Mouse (Mus musculus) MEL (cell line): ENCODE data around the gene Ppia. TPM values are rescaled to one million over a fixed set of nuclear protein-coding genes. Genes with fewer than 3 reads are reported as not detected.

Experiments used
- DNase-seq: peaks from one replicate; pipeline ENCODE4 v3.0.0; 2011; ENCODE audit warnings: low read depth, low spot score
- H3K27ac ChIP-seq: 2 replicates; pipeline ENCODE4 v1.5.1; 2012; ENCODE audit warnings: low read depth, mild to moderate bottlenecking, control low read depth, low read length, moderate library complexity; ENCODE audit not compliant: control insufficient read depth
- H3K27me3 ChIP-seq, 2 experiments: fragments of 150-350 bp in 1 of 2; sonication (generic) in 1 of 2; 2 replicates each; pipeline ENCODE4 v1.6.1; 2012; ENCODE audit warnings: low read length in 2 of 2, mild to moderate bottlenecking in 2 of 2, improper control_type of control experiment in 1 of 2, moderate library complexity in 1 of 2; ENCODE audit not compliant: insufficient read depth in 2 of 2, control insufficient read depth in 1 of 2
- H3K36me3 ChIP-seq, 2 experiments: 2 replicates each; pipeline ENCODE4 v1.6.1; 2012 to 2014; ENCODE audit warnings: low read length in 2 of 2, improper control_type of control experiment in 1 of 2, inconsistent platforms in 1 of 2, mild to moderate bottlenecking in 1 of 2; ENCODE audit not compliant: insufficient read depth in 2 of 2, control insufficient read depth in 1 of 2
- H3K4me1 ChIP-seq, 2 experiments: fragments of 150-350 bp in 1 of 2; sonication (generic) in 1 of 2; 2 replicates each; pipeline ENCODE4 v1.6.1; 2012; ENCODE audit warnings: low read length in 2 of 2, improper control_type of control experiment in 1 of 2, mild to moderate bottlenecking in 1 of 2; ENCODE audit not compliant: insufficient read depth in 2 of 2, control insufficient read depth in 1 of 2
- H3K4me3 ChIP-seq, 2 experiments: fragments of 150-350 bp in 1 of 2; sonication (generic) in 1 of 2; 2 replicates each; pipeline ENCODE4 v1.5.1; 2012; ENCODE audit warnings: low read depth in 2 of 2, low read length in 2 of 2, mild to moderate bottlenecking in 2 of 2, moderate library complexity in 2 of 2, control low read depth in 1 of 2, improper control_type of control experiment in 1 of 2; ENCODE audit not compliant: control insufficient read depth in 1 of 2, insufficient read depth in 1 of 2
- H3K79me2 ChIP-seq: 2 replicates; pipeline ENCODE4 v1.6.1; 2012; ENCODE audit warnings: mild to moderate bottlenecking, low read length, moderate library complexity; ENCODE audit not compliant: control insufficient read depth, poor library complexity, insufficient read depth
- H3K9ac ChIP-seq: 2 replicates; pipeline ENCODE4 v1.6.1; 2012; ENCODE audit warnings: low read depth, mild to moderate bottlenecking, control low read depth, low read length, moderate library complexity; ENCODE audit not compliant: control insufficient read depth, poor library complexity, severe bottlenecking
- H3K9me3 ChIP-seq: fragments of 150-350 bp; sonication (generic); replicated peaks from 2 replicates; pipeline ENCODE4 v1.6.1; 2012; ENCODE audit warnings: mild to moderate bottlenecking, low read length, improper control_type of control experiment, moderate library complexity; ENCODE audit not compliant: insufficient read depth
- BHLHE40 ChIP-seq: IDR thresholded peaks from 2 replicates; pipeline ENCODE4 v1.6.1; 2012; ENCODE audit warnings: low read depth, mild to moderate bottlenecking, inconsistent platforms, low read length, improper control_type of control experiment, borderline replicate concordance
- CTCF ChIP-seq, 3 experiments: IDR thresholded peaks in 2 of 3; conservative IDR thresholded peaks in 1 of 3; 2 replicates each; pipeline ENCODE4 v1.5.1; 2011 to 2012; ENCODE audit warnings: low read length in 3 of 3, low read depth in 2 of 3, mild to moderate bottlenecking in 2 of 3, improper control_type of control experiment in 1 of 3, inconsistent platforms in 1 of 3, mixed read lengths in 1 of 3, moderate library complexity in 1 of 3; ENCODE audit not compliant: control insufficient read depth in 1 of 3, insufficient read depth in 1 of 3, poor library complexity in 1 of 3, severe bottlenecking in 1 of 3
- ETS1 ChIP-seq: IDR thresholded peaks from 2 replicates; pipeline ENCODE4 v1.6.1; 2012; ENCODE audit warnings: low read depth, mild to moderate bottlenecking, inconsistent platforms, low read length, improper control_type of control experiment, moderate library complexity
- GATA1 ChIP-seq: IDR thresholded peaks from 2 replicates; pipeline ENCODE4 v1.6.1; 2011; ENCODE audit warnings: low read depth, low read length, improper control_type of control experiment
- JUND ChIP-seq: IDR thresholded peaks from 2 replicates; pipeline ENCODE4 v1.6.1; 2011; ENCODE audit warnings: low read depth, mild to moderate bottlenecking, improper control_type of control experiment, low read length
- MXI1 ChIP-seq: IDR thresholded peaks from 2 replicates; pipeline ENCODE4 v1.6.1; 2011; ENCODE audit warnings: mild to moderate bottlenecking, low read depth, low read length, improper control_type of control experiment
- POLR2AphosphoS5 ChIP-seq: IDR thresholded peaks from 2 replicates; pipeline ENCODE4 v1.6.1; 2012; ENCODE audit warnings: low read depth, borderline replicate concordance, mild to moderate bottlenecking, inconsistent platforms, low read length, moderate library complexity, mixed read lengths
- SIN3A ChIP-seq: IDR thresholded peaks from 2 replicates; pipeline ENCODE4 v1.6.1; 2012; ENCODE audit warnings: low read length, improper control_type of control experiment, inconsistent platforms
- TBP ChIP-seq: IDR thresholded peaks from 2 replicates; pipeline ENCODE4 v1.8.0; 2011; ENCODE audit warnings: low read depth, low read length, improper control_type of control experiment
- TCF12 ChIP-seq: IDR thresholded peaks from 2 replicates; pipeline ENCODE4 v1.6.1; 2014; ENCODE audit warnings: low read depth, mild to moderate bottlenecking, inconsistent platforms, low read length, improper control_type of control experiment, moderate library complexity
- ZNF384 ChIP-seq: IDR thresholded peaks from 2 replicates; pipeline ENCODE4 v1.6.1; 2012; ENCODE audit warnings: low read depth, mild to moderate bottlenecking, inconsistent platforms, low read length, improper control_type of control experiment
- polyA plus RNA-seq, 2 experiments: library from polyadenylated mRNA; stranded (reverse) in 1 of 2; unstranded in 1 of 2; fragments of >175 nt in 1 of 2; fragments of >200 nt in 1 of 2; gene quantifications; 2 replicates each; pipeline versions ENCODE4 v1.2.1 to v1.2.4; 2012; ENCODE audit warnings: low replicate concordance in 2 of 2, low read depth in 1 of 2; ENCODE audit not compliant: insufficient read length in 2 of 2, insufficient read depth in 1 of 2, missing spikeins in 1 of 2
- total RNA-seq: library from RNA; depleted of rRNA; stranded (reverse); fragments of 300-350 nt; gene quantifications from 2 replicates; pipeline ENCODE4 v1.2.3, GENCODE M21; 2012

The Ppia gene
- total and polyA plus RNA-seq, 3 experiments = 3,662 to 7,288 TPM; not detected in 1

- TF ChIP-seq POLR2AphosphoS5 = no peak
- TF ChIP-seq JUND = no peak
- no peak for TF ChIP-seq BHLHE40
- TF ChIP-seq SIN3A = peak; percentile 100
- no peak for TF ChIP-seq ZNF384
- TF ChIP-seq ETS1 = peak; percentile 69; the same call in 1 of the 2 replicates
- TF ChIP-seq TBP = peak; percentile 74
- TF ChIP-seq, all 39 proteins: peak for 18
Observed at GRCm38 (mm10) chr11:6444077-6444853, 29.0 kb downstream of the Ppia start, which contains the start of gene H2afv (continued).

GRCm38 (mm10) chr11:6445441-6445840 lies 30.2 kb downstream of the Ppia start:
- Histone ChIP-seq H3K27me3 (no peaks in the 10 kb centered on the region), H3K79me2 (peaks cover 2% of the 10 kb centered on the region), H3K4me1 (peaks cover 5 to 7% of the 10 kb centered on the region in 2 experiments; a peak in 2 of 4 replicates), H3K9ac (peak overlapping the region; percentile 65; the same call in 1 of the 2 replicates), H3K9me3 (no peaks in the 10 kb centered on the region), H3K27ac (no peak overlapping the region; the same call in 1 of the 2 replicates), H3K36me3 (peaks cover 4 to 11% of the 10 kb centered on the region in 2 experiments), H3K4me3 (peak overlapping the region in 1 of 2 experiments; percentile 39; a peak in 2 of 4 replicates)
- TF ChIP-seq CTCF (IDR thresholded peaks at IDR 0.05 in 2 of 3, conservative IDR thresholded peaks at IDR 0.05 in 1 of 3; ENCODE audit: control insufficient read depth in 1 of 3, insufficient read depth in 1 of 3, low read depth in 2 of 3, low read length in 3 of 3, poor library complexity in 1 of 3, severe bottlenecking in 1 of 3) (peak in 1 of 3 experiments; percentile 26; a peak in 2 of 6 replicates), TCF12 (0 out of 2 replicates have a peak, but pooled peaks have one; percentile 12), BHLHE40 (no peak)
- peak; percentile 28 for DNase-seq

DNA sequence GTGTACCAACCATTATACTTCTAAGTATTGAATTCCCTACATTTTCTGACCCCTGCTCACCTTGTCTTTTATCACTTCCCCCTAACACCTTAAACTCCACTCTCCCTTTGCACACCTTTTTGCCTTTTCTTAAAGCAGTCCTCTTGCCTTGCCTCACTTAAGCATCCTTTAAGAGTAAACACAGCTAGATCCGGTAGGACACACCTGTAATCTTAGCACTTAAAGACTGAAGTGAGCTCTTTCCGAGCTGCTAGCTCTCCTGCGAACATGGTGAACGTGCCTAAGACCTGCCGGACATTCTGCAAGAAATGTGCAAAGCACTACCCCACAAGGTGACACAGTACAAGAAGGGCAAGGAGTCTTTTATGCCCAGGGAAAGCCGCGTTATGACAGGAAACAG lies 30.7 kb downstream of the Ppia start:
- no peaks in the 10 kb centered on the region for H3K27me3 ChIP-seq
- no peak overlapping the region for H3K9ac ChIP-seq
- TF ChIP-seq MXI1 (0 out of 2 replicates have a peak, but pooled peaks have one; percentile 25), GATA1 (no peak)
- H3K9me3 ChIP-seq = no peaks in the 10 kb centered on the region
- no peak for DNase-seq
- H3K36me3 ChIP-seq = peaks cover 1 to 11% of the 10 kb centered on the region in 2 experiments; a peak in 3 of 4 replicates
- H3K79me2 ChIP-seq = peaks cover 2% of the 10 kb centered on the region
- H3K27ac ChIP-seq = no peak overlapping the region
- no peak overlapping the region for H3K4me3 ChIP-seq
- H3K4me1 ChIP-seq = peaks cover 5 to 7% of the 10 kb centered on the region in 2 experiments; a peak in 2 of 4 replicates
